In the genomic region with DNA sequence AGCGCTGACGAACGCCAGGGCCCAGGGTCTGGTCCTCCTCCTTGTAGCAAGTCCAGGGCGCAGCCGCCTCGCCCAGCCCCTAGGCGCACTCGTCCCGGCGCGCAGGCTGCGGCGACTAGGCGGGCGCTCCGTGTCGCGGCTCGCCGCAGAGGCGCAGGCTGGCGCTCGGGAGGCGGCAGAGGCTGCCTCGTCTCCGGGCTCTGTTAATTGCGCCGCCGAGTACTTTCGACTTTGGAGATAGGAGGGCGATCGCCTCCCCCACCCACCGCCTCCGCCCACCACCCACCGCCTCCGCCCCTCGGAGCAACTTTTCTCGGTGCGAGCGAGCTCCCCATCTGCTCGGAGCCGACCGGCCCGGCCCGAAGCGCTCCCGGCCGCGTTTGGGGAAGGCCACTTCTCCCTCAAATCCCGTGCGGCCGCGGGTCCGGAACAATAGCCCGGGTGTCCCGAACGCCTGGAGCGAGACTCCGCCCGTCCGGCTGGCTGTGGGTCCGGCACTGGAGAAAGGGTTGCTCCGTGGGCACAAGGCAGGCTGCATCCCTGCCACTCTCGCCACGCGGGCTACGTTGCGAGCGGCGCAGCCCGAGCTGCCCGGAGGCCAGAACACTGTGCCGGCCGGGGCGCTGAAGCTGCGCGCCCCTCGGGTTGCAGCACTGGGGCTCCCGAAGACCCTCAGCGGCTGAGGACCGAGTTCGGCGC, we compare ENCODE assay signal across 9 mouse cellular contexts. TPM values are rescaled to one million over a fixed set of nuclear protein-coding genes. Genes with fewer than 3 reads are reported as not detected.
A peak's percentile ranks its signal among the peaks of the same experiment; 100 is the strongest.
DNase-seq lines count a peak whose midpoint lies in the region; ATAC-seq and TF ChIP-seq lines count a peak whose summit lies in the region.
"Had no signal": no experiment of that assay in that cellular context is flagged by ENCODE, and none has a peak within 500 bp of the region (broad histone marks: within the 10 kb centered on the region; RNA-seq: fewer than 3 reads in every experiment).

No protein-coding gene starts in this region.

- H3K27ac ChIP-seq in forebrain, embryonic 11.5 days (ENCODE audit: low read depth, low read length) = peak overlapping the region; percentile 88
- H3K27ac ChIP-seq in stomach, postnatal 0 days (replicated peaks) = 0 out of 2 replicates have a peak overlapping the region, but pooled peaks have one; percentile 18

- H3K4me3 ChIP-seq in forebrain, embryonic 11.5 days (ENCODE audit: low read depth, low read length) = peak overlapping the region; percentile 76
- H3K4me3 ChIP-seq in stomach, postnatal 0 days (ENCODE audit: low read depth, low read length) = peak overlapping the region; percentile 67

- peak overlapping the region; percentile 96 for H3K4me2 ChIP-seq in forebrain, embryonic 11.5 days (ENCODE audit: low read depth, low read length, severe bottlenecking)
- H3K4me2 ChIP-seq in stomach, postnatal 0 days (replicated peaks; ENCODE audit: low read depth) = peak overlapping the region; percentile 100

- H3K27me3 ChIP-seq in forebrain, embryonic 11.5 days (ENCODE audit: control insufficient read depth, insufficient read depth, low read length) = peaks cover 36% of the 10 kb centered on the region
- H3K27me3 ChIP-seq in stomach, postnatal 0 days (ENCODE audit: control insufficient read depth, insufficient read depth, low read length) = peaks cover 24% of the 10 kb centered on the region; the same call in 1 of the 2 replicates

- intact Hi-C loops in heart, postnatal 25 days (cut with DNase I) = no loop called here

- peak; percentile 63 for ATAC-seq in forebrain, embryonic 11.5 days (replicated peaks; ENCODE audit: low FRiP score)
- peak; percentile 45 for ATAC-seq in megakaryocyte progenitor cell, adult 5-6 weeks (replicated peaks; ENCODE audit: poor library complexity)
- ATAC-seq in stomach, postnatal 0 days (ENCODE audit: low FRiP score, low TSS enrichment) = peak; percentile 75

- H3K36me3 ChIP-seq in forebrain, embryonic 11.5 days (ENCODE audit: control insufficient read depth, insufficient read depth, low read length) = no peaks in the 10 kb centered on the region
- H3K36me3 ChIP-seq in stomach, postnatal 0 days (ENCODE audit: control insufficient read depth, insufficient read depth, low read length) = no peaks in the 10 kb centered on the region

- no peak for TF ChIP-seq EP300 in stomach, postnatal 0 days (optimal IDR thresholded peaks at IDR 0.05)

- peak overlapping the region; percentile 90 for H3K9ac ChIP-seq in forebrain, embryonic 11.5 days (ENCODE audit: low read length)
- peak overlapping the region; percentile 66 for H3K9ac ChIP-seq in stomach, postnatal 0 days (ENCODE audit: low read length)

- peaks cover 16% of the 10 kb centered on the region; the same call in 1 of the 2 replicates for H3K4me1 ChIP-seq in forebrain, embryonic 11.5 days (replicated peaks; ENCODE audit: control insufficient read depth, insufficient read depth, low read length)
- 0 out of 2 replicates have a peak, but pooled peaks cover 3% of the 10 kb centered on the region for H3K4me1 ChIP-seq in stomach, postnatal 0 days (replicated peaks; ENCODE audit: control insufficient read depth, insufficient read depth)

- under 1% methylated on average over 74 of the region's 83 CpGs for WGBS in forebrain, embryonic 11.5 days
- under 1% methylated on average over 71 of the region's 83 CpGs for WGBS in stomach, postnatal 0 days

- H3K9me3 ChIP-seq in forebrain, embryonic 11.5 days (ENCODE audit: control insufficient read depth, low read length) = no peaks in the 10 kb centered on the region
- H3K9me3 ChIP-seq in stomach, postnatal 0 days (ENCODE audit: control insufficient read depth, low read length) = no peaks in the 10 kb centered on the region

- no peak for TF ChIP-seq CTCF in stomach, postnatal 0 days (IDR thresholded peaks at IDR 0.05; ENCODE audit: low read depth)

- peak; percentile 39 to 55 for DNase-seq in frontal cortex, postnatal 10 days (ENCODE audit: low spot score in 2 of 2)
- DNase-seq in frontal cortex, postnatal 14 days (ENCODE audit: low spot score in 2 of 2) = no peak
- DNase-seq in adrenal gland, postnatal 25 days = peak; percentile 70
- DNase-seq in forebrain, embryonic 11.5 days (ENCODE audit: low spot score) = peak; percentile 87
- DNase-seq in heart, postnatal 25 days (ENCODE audit: low spot score) = peak; percentile 30
- peak; percentile 31 to 44 for DNase-seq in layer of hippocampus, postnatal 25 days (ENCODE audit: extremely low spot score in 1 of 2, low spot score in 1 of 2)
- peak; percentile 63 for DNase-seq in stomach, postnatal 0 days (ENCODE audit: low spot score)

RNA-seq across cellular contexts. Expression of a gene that starts 6.0 kb away (rescaled TPM):
- 3.4 and 5.0 TPM in 2 replicates for total RNA-seq in adrenal gland, postnatal 25 days (2021)
- 1.5 and 1.9 TPM in 2 replicates for polyA plus RNA-seq in forebrain, embryonic 11.5 days (2014; fragmentation: Nextera tagmentation; extraction: Ambion mirVana)
- under 1 TPM; 0.34 to 0.39 TPM for total RNA-seq in heart, postnatal 25 days (2021)
- total RNA-seq in layer of hippocampus, postnatal 25 days (2021) = 10 to 100 TPM; 14.9 to 17.4 TPM
- 0.89 and 1.9 TPM in 2 replicates for total RNA-seq in megakaryocyte progenitor cell, adult 5-6 weeks (2015)
- total RNA-seq in megakaryocyte progenitor cell, adult 5-6 weeks (2017) = 0.62 and 0.64 TPM in 2 replicates
- 0.13 and 0.17 TPM in 2 replicates for polyA plus RNA-seq in stomach, postnatal 0 days (2015; fragmentation: Nextera tagmentation; extraction: Ambion mirVana)
- total RNA-seq: MEL had no signal

Comparison
In these comparisons a context has a peak if more than half of its experiments do, and no peak if none do; other contexts are left out.
1. DNase-seq: peak in frontal cortex, postnatal 10 days (2 of 2), adrenal gland, postnatal 25 days (single experiment), forebrain, embryonic 11.5 days (single experiment), heart, postnatal 25 days (single experiment), layer of hippocampus, postnatal 25 days (2 of 2) and stomach, postnatal 0 days (single experiment); none in frontal cortex, postnatal 14 days (0 of 2).
2. Peak in every context shown above with its lines, with median percentiles within 50 percentile points of each other: ATAC-seq.